Mouse (Mus musculus) c-Kit-positive CD71-positive TER-119-positive erythroid progenitor cells, embryonic 14.5 days (primary cell): ENCODE measurements around the gene Gpr37l1.

ENCODE experiments used
- DNase-seq: peaks from one replicate; pipeline ENCODE4 v3.0.0-alpha.2; 2013; ENCODE audit warnings: low spot score

Gene Gpr37l1

DNA sequence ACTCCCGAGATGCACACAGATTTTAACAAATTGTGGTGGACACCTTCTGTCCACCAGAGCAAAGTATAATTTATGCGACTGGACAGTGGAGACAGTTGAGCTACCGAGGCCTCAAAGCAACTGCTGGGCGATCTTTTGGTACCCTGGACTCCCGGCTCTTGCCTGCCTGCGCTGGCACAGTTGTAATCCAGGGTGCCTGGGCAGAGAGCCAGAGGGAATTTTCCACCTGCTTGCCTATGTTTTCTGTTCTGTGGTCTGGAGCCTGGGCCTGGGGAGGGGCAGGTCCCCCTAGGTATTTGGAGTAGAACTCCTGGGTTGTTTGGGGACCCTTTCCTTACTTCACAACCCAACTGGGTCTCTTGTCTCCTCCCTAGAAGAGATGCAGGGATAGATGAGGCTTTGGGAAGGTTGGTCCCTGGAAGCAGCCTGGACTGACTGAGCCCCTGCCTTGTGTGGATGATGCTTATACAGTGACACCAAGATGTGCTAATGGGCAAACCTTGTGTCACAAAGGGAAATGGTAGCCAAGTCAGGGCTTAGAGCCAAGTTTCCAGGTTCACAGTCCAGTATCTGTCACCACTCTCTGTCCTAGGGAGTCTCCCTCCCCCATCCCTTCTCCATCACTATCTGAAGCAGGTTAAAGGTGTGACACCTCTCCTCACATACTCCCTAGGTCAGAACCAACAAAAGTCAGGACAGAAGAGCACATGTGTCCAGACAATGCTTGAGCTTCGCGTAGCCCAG is 14.6 kb upstream of the Gpr37l1 start:
- DNase-seq, result no peak

DNA sequence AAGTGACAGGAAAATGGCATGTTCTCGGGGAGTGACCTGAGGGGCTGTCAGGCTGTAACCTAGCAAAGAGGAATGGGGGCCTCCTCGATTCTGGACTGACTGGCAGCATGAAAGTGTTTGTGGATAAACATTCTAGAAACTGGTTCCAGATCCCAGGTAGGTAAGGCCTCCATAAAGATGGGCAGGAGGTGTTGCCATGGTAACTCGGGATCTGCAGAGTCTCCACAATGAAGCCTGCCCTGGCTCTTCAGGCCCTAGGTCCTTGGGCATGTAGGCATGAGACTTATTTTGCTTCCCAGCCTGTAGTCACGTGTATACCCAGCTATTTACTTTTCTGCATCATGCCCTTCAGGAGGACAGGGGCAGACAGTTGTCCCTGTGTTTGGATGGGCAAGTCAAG is 13.8 kb upstream of the Gpr37l1 start:
- DNase-seq, result no peak

DNA sequence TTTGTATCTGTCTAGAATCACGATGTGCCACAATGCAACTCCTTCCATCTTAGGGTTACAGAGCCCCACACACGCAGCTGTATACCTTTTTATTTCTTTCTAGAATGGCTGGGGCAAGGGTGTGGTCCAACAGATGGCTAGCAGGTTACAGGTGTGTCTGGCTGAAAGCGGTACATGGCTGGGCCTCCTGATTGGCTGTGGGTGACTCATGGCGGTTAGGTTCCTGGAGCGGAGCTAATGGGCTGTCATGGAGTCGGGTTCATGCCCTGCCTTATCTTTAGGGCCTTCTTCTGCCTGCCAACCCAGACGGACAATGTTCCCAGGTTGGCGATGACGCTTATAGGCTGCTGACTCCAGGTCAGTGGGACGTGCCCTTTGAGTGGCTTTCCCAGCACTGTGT is 13.3 kb upstream of the Gpr37l1 start:
- no peak for DNase-seq

DNA sequence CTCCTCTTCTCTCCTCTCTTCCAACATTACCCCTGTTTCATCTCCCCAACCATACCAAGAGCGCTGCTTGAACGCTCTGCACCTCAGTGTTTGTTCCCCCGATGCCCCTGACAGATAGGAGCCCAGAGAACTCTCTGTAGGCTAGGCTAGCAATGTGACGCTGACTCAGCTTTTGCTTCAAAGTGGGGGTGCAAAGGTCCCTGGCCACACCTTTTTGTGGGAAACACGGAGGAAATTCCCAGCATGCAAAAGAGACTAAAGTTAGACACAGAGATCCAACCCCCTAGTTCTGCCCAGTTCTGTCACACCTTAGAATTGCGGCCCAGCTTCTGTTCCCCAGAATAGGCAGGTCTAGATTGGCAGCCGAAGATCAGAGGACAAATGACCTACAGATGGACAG is 11.4 kb upstream of the Gpr37l1 start:
- no peak for DNase-seq

DNA sequence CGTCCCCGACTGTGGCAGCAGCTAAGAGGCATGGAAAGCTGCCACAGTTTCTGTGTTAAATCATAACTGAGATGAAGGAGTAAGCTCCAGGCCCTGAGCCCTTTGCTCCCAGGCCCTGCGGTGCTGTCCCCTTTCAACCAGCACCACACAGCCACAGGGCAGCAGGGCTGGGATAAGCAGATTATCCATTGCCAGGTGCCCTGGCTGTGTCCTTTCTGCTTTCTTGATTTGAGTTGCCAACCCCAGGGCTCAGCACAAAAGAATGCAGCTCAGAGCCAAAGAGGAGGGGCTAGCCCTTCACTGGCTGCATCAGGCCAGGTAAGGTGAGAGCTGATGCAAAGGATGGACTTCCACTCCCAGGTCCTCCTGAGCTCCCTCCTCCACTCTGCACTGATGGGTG is 10.2 kb upstream of the Gpr37l1 start:
- DNase-seq, result no peak

DNA sequence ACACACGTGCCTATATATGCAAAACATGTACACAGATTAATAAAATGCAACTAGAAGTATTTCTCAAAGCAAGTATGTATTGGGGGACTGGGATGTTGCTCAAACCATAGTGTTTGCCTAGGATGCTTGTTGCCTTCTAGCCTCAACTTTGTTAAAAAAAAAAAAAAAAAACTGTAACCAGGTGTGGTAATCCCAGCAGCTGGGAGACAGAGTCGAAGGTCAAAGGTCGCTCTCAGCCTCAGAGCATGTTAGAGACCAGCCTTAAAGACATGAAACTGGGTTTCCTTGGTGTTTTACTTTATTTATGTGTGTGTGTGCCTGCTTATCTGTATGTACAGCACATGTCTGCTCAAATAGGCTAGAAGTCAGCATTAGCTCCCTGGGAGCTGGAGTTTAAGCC is 7.7 kb upstream of the Gpr37l1 start:
- no peak for DNase-seq

DNA sequence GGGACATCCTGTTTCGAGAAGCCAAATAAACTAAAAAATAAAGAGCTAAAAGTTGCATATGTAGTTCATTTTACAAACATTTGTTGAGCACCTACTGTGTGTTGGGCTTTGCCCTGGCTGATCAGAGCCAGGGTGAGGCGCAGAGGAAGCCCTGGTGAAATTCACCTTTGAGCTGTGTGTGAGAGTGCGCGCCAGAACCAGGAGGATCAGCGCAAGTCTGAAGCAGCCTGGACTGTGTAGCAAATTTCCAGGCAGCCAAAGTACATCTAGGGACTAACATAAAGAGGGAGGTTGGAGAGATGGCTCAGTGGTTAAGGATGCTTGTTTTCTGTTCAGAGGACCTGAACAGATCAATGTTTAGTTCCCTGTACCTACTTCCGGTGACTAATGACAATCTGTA is 5.8 kb upstream of the Gpr37l1 start:
- no peak for DNase-seq

DNA sequence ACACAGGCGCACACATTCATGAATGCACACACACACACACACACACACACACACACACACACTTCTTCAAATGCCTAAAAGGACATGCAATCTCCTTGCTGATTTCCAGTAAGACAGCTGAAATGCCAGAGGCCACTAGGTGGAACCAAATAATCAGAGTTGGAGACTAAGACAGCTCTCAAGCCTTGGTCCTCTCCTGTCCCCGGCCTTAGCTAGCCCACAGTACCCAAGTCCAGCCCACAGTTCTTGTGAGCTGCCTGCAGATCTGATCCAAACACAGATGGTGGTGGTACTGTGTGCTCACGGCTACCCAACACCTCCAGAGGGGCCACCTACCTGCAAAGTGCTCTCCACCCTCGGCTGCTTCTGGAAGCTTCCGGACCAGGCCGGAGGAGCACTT is 4.5 kb upstream of the Gpr37l1 start:
- peak; percentile 46 for DNase-seq

DNA sequence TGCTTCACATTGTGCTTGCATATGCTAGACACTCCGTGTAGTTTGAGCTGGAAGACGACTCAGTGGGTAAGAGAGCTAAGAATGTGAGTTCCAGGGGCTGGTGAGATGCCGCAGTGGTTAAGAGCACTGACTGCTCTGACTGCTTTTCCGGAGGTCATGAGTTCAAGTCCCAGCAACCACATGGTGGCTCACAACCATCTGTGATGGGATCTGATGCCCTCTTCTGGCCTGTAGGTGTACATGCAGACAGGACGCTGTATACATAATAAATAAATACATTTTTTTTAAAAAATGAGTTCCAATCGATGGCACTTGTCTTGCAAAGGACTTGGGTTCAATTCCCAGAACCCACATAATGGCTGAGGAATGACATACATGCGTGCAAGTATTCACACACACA is 3.7 kb upstream of the Gpr37l1 start:
- DNase-seq, result no peak

DNA sequence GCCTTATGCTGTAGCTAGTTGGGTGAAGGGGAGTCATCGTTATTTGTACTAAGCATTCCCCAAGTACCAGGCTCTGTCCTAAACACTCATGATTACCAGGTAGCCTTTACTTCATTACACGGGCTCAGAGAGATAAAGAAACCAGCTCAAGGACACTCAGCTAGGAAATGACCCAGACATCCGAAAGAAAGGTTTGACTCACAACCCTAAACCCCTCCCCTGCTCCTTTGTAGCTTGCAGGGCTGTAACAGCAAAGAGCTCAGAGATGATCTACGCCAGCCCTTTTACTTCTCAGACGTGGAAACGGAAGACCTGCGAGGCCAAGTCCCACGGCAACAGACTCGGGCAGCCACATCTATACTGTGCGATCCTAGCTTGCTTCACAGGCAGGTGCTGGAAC is 2.8 kb upstream of the Gpr37l1 start:
- DNase-seq, result no peak

DNA sequence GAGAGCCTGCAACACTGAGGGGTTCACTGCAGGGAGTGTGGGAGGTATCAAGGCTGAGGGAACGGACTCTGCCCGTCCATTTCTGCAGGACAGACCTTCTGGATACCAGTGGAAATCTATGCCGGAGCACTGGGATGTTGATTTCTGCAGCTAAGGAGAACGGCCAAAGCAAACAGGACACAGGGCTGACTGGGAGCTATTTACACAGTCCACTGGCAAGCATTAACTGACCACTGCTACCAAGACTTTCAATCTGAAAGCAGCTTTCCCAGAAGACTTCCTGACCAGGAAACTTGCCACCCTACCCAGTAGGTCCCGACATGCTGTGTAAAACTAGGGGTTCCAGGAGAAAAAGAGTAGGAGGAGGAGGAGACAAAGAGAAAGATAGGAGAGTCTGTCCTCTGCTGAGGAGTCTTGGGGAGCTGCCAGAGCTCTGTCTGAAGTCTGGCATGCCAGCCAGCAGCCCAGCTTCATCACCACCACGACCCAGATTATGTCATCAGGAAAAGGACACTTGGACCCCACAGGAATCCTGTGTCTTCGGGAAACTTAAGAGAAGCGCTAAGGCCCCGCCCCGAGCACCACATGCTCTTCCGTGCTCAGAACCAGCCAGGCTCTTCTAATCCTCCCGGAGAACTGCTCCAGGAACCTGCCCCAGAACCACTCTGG is 2.2 kb upstream of the Gpr37l1 start:
- no peak for DNase-seq

DNA sequence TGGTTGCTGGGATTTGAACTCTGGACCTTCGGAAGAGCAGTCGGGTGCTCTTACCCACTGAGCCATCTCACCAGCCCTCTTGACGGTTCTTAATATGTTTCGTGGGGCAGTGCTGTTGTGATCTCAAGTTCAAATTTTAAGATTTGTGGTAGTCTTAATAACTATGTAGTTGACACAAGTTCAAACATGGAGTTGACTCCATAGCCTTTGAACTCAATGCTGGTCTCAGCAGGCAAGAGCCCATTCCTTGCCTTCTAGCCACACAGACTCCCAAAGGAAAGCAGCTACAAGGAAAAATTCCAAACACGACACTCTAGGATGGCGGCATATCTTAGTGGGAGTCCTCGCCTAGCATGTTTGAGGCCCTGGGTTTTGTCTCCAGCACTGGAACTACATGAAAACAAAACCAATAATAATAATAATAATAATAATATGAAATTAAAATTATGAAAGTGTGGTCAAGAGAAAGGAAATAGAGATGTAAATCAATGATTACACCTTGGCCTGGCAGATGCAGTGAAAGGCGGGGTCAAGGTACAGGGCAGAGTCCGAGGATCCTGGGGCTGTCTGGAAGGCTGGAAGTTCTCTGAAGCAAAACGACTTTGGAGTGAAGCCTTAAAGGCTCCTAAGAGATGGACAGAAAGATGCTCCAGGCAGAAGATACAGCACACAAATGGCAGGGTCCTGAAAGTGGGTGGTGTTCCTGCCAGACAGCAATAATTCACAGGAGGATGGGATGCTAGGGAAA is 1.1 kb upstream of the Gpr37l1 start:
- DNase-seq, result no peak

DNA sequence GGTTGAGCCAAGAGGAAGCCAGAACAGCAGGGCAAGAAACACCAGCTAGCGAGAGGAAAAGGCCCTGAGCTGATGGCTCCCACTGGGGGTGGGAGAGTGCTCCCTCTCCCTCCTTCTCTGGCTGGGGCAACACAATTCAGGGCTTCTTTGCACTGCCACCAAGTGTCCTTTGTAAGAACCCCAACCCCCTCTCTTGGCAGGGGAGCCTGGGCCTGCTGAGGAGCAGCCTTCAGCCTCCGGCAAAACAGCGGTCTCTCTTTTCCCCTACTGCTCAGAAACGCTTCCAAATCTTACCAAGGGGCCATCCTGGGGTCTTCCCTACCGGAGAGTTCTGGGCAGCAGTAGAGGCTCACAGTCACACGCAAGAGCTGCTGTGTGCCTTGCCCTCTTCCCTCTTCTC is 4.8 kb downstream of the Gpr37l1 start:
- DNase-seq, result no peak

DNA sequence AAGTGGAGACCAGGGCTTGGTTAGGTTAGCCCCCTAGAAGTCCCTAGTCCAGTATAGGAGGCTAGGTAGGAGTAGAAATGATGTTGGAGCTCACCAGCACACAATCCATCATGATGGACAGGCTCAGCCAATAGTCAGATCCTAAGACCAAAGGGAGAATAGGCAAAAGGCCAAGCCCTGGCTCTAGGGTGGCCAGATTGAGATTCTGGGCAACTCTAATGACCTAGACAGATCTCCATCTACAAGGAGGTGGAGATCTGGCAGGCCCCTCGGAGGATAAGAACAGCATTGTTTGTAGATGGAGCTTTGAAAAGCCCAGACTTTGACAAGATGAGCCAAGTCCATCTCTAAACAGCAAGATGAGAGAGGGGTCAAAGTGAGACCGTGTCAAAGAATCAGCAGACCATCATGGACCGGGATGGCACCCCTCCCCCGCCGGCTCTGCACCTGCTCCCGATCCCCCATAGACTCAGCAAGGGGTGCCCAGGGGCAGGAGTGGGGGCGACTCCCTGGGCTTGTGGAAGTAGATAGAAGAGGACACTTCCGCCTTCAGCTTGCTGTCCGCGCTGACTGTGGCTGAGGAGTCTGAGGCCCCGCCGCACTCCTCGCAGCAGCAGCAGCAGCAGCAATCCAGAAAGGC is 7.0 kb downstream of the Gpr37l1 start:
- DNase-seq, result no peak

DNA sequence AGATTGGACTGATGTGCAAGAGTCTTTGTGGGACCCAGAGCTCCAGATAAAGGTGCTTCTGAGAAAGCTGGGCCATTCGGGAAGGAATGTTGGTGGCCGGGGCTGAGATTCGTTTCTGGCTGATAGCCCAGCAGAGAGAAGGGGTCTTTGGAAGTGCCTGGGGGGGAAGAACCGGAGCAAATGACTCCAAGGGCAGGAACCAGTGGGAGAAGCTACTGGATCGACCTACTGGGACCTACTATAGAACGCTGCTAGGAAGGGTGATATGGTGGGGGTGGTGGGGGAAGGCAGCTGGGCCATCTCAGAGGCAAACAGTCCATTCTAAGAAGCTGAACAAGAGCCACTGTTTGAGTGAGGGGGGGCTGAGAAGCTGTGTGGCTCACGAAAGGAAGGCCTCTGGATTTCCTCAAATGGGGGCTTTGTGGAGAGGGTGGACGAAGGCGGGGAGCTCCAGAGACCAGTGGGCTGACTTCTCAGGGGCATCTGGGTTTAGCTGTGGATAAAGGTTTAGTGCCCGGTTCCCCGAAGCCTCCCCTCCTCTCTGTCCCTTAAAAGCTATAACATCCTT is 7.8 kb downstream of the Gpr37l1 start:
- no peak for DNase-seq

DNA sequence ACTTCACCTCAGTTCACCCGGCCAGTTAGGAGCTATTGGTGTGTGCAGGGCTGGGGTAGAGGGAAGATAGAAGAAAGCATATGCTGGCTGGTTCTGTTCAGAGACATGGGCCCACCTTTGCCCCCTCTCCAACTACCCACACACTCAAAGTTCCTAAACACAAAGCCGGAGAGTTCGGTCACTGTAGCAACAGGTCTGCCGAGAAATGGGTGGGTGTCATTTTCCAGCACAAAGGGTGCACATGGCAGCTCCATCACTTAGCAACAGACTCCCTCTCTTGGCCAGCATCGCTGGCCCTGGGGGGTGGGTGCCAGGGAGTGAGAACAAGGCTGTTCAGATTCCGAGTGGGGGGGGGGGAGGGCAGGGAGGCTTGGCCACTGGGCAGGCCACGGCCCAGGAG is 8.4 kb downstream of the Gpr37l1 start:
- DNase-seq, result no peak

DNA sequence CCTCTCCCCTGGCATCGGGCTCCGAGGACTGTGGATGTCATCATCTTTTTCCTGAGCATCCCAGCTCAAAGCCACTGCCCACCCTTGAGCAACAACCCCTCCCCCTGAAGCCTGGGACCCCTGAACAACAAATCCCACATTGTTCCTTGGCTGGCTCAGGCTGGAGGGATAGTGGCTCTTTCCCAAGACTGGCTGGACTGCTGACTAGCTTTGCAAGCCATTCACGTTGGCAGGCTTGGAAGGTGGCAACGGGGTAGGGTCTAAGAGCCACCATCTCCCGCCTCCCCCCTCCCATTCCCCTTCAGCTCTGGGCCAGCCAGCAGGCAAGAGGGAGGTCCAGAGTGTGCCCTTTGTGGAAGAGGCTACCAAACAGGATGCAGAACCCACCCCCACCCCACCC is 8.8 kb downstream of the Gpr37l1 start:
- DNase-seq, result no peak

DNA sequence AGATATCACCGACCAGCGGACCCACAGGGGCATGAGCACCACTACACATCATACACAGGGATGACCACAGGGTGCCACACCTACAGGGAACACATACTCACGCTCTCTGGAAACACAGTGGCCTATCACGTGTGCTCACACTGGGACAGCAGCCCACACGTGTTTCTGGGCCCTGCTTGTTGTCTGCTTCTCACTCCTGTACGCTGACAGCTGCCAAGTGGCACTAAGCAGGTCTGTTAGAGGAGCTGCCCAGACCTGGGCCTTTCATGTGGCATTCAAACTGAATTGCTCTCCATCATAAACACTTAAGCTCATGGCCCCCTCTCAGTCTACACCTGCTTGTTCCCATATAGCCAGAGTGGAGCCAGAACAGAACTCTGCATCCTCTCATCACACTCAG is 11.2 kb downstream of the Gpr37l1 start:
- no peak for DNase-seq

DNA sequence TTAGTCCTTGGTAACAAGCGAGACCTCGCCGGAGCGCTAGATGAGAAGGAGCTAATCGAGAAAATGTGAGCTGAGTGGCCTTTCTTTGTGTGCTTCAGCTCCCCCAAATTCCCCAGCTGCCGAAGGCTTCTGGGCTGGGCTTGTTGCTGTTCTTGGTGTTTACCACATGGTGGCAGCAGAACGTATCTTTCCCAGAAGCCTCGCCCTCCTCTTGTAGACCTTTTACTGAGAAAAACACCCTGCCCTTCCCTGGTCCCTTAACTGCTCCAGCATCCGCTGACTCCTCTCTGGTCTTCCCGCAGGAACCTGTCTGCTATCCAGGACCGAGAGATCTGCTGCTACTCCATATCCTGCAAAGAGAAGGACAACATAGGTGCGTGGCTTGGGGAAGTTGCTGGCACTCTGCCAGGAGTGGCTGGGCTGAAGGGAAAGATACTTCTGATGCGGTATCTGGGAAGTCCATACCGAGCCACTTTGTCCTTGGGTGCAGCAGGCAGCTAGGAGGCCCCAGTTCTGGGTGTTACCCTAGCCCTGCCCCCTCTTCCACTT is 13.0 kb downstream of the Gpr37l1 start:
- peak; percentile 80 for DNase-seq

DNA sequence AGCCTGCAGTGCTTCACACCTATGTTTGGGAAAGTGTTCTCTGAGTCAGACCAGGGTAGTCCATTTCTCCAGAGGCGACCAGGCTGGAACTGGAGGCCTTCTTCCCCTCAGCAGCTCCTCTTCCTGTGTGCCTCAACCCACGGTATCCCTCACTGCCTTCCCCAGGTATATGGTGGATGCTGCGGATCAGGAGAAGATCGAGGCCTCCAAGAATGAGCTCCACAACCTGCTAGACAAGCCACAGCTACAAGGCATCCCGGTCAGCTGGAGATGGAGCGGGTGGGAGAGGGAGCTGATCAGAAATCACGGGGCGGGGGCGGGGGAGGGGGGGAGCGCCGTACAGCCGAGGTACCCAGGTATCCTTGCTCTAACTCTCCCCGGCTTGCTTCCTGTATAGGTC is 13.5 kb downstream of the Gpr37l1 start:
- no peak for DNase-seq

DNA sequence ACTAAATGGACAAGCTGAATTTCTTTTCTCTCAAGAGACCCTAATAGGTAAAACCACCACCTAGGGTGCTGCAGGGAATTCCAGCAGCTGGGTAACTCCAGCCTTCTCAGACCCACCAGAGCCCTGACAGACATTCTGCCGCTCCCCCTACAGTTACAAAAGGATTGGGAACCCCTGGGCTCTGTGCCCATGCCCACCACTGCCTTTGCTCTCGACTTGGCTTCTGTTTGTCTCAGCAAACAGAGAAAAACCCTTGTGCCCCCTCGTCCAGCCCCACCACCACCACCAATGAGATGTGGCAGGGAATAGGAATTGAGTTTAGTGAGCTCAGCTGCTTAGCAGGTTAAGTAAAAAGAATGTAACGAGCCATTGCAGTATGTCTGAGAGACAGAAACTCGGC is 18.5 kb downstream of the Gpr37l1 start:
- DNase-seq, result no peak

DNA sequence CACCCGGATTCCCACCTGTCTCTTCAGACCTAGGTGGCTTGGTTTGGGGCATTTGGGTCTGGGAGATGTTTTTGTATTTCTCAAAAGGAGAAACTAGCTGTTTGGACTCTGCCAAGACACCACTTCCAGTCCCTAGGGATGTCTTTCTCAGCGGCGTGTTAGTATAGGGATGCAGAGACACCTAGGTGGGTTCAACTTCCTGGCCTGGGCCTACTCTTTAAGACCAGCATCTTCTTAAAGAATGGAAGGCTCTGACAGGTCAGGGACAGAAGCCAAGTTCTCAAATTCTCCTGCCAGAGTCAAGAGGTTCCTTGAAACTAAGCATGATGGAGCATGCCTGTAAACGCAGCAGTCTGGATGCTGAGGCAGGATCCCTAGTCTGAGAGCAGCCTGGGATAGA is 19.0 kb downstream of the Gpr37l1 start:
- DNase-seq, result no peak
